ENCODE assay signal across 15 mouse cellular contexts in genomic region chr2:167272706-167273105, GRCm38 (mm10). TPM values are rescaled to one million over a fixed set of nuclear protein-coding genes. Genes with fewer than 3 reads are reported as not detected.
DNase-seq lines count a peak whose midpoint lies in the region; ATAC-seq lines count a peak whose summit lies in the region.
"Had no signal": no experiment of that assay in that cellular context is flagged by ENCODE, and none has a peak within 500 bp of the region (broad histone marks: within the 10 kb centered on the region; RNA-seq: fewer than 3 reads in every experiment).

No protein-coding gene starts in this region.

- no peak overlapping the region for H3K4me2 ChIP-seq in forebrain, embryonic 16.5 days (ENCODE audit: low read length)
- H3K4me2 ChIP-seq: forebrain, embryonic 15.5 days; limb, embryonic 13.5 days; liver, embryonic 15.5 days; midbrain, embryonic 13.5 days had no signal

- no peak overlapping the region for H3K27ac ChIP-seq in forebrain, embryonic 16.5 days (ENCODE audit: low read length)
- H3K27ac ChIP-seq: forebrain, embryonic 15.5 days; limb, embryonic 13.5 days; liver, embryonic 15.5 days; macrophage; midbrain, embryonic 13.5 days had no signal

- WGBS in forebrain, embryonic 16.5 days: 80% methylated on average over 3 of the region's 3 CpGs

- no peak overlapping the region for H3K4me3 ChIP-seq in forebrain, embryonic 16.5 days (replicated peaks; ENCODE audit: low read length)
- H3K4me3 ChIP-seq: erythroblast, embryonic 14.5 days; forebrain, embryonic 15.5 days; limb, embryonic 13.5 days; liver, embryonic 15.5 days; midbrain, embryonic 13.5 days had no signal

- peak; percentile 1 for DNase-seq in adrenal gland, postnatal 10 days
- DNase-seq in adrenal gland, postnatal 4 days (ENCODE audit: low spot score in 2 of 2): no peak
- peak; percentile 0 for DNase-seq in layer of hippocampus, adult 9-11 months
- no peak for DNase-seq in layer of hippocampus, adult 9-10 months (ENCODE audit: low spot score)
- peak; percentile 62 for DNase-seq in 3T3-L1 (ENCODE audit: low read depth, low spot score)
- peak; percentile 4 for DNase-seq in gastrocnemius, postnatal 25 days
- no peak for DNase-seq in left cerebral cortex, adult 9 months (ENCODE audit: low spot score in 2 of 2)
- DNase-seq: right cerebral cortex, postnatal 4 days had no signal

- no peaks in the 10 kb centered on the region for H3K36me3 ChIP-seq in forebrain, embryonic 16.5 days (ENCODE audit: control insufficient read depth, insufficient read depth)
- H3K36me3 ChIP-seq: forebrain, embryonic 15.5 days; limb, embryonic 13.5 days; liver, embryonic 15.5 days; midbrain, embryonic 13.5 days had no signal

- no peak overlapping the region for H3K9ac ChIP-seq in forebrain, embryonic 16.5 days (replicated peaks; ENCODE audit: low read depth, low read length)
- H3K9ac ChIP-seq: forebrain, embryonic 15.5 days; limb, embryonic 13.5 days; liver, embryonic 15.5 days; midbrain, embryonic 13.5 days had no signal

- no peaks in the 10 kb centered on the region for H3K9me3 ChIP-seq in forebrain, embryonic 16.5 days (ENCODE audit: control insufficient read depth, low read length)
- H3K9me3 ChIP-seq: forebrain, embryonic 15.5 days; limb, embryonic 13.5 days; liver, embryonic 15.5 days; midbrain, embryonic 13.5 days had no signal

- no peaks in the 10 kb centered on the region for H3K4me1 ChIP-seq in forebrain, embryonic 16.5 days (replicated peaks; ENCODE audit: control insufficient read depth, insufficient read depth, low read length)
- H3K4me1 ChIP-seq: forebrain, embryonic 15.5 days; limb, embryonic 13.5 days; liver, embryonic 15.5 days; midbrain, embryonic 13.5 days had no signal

- no peak for ATAC-seq in forebrain, embryonic 16.5 days
- ATAC-seq: forebrain, embryonic 15.5 days; midbrain, embryonic 13.5 days had no signal

- no peaks in the 10 kb centered on the region for H3K27me3 ChIP-seq in forebrain, embryonic 16.5 days (replicated peaks; ENCODE audit: control insufficient read depth, insufficient read depth, low read length)
- H3K27me3 ChIP-seq: forebrain, embryonic 15.5 days; limb, embryonic 13.5 days; liver, embryonic 15.5 days; midbrain, embryonic 13.5 days had no signal

RNA-seq across cellular contexts. Expression of gene Ptgis, which starts 32.3 kb away (rescaled TPM):
- 10 to 100 TPM; 18.7 to 23.3 TPM for total RNA-seq in adrenal gland, postnatal 10 days (2021)
- total RNA-seq in adrenal gland, postnatal 4 days (2021): 10 to 100 TPM; 21.5 to 22.3 TPM
- total RNA-seq in gastrocnemius, postnatal 25 days (2021): 1 to 10 TPM; 4.2 to 5.5 TPM
- polyA plus RNA-seq in forebrain, embryonic 16.5 days (2015; fragmentation: Nextera tagmentation; extraction: Ambion mirVana): 3.1 and 3.5 TPM in 2 replicates
- polyA plus RNA-seq: erythroblast, embryonic 14.5 days; macrophage had no signal

Comparison
In these comparisons a context has a peak if more than half of its experiments do, and no peak if none do; other contexts are left out.
1. DNase-seq: peak in adrenal gland, postnatal 10 days (single experiment), layer of hippocampus, adult 9-11 months (single experiment), 3T3-L1 (single experiment) and gastrocnemius, postnatal 25 days (single experiment); none in adrenal gland, postnatal 4 days (0 of 2), layer of hippocampus, adult 9-10 months (single experiment) and left cerebral cortex, adult 9 months (0 of 2).